Mouse (Mus musculus) olfactory bulb, adult 2 months (tissue): Measurements from ENCODE around the gene Tmem107. TPM values are rescaled to one million over a fixed set of nuclear protein-coding genes. Genes with fewer than 3 reads are reported as not detected.
A peak's percentile ranks its signal among the peaks of the same experiment; 100 is the strongest.

Experiments
- H3K27ac ChIP-seq: fragments of 200-500 bp; 2 replicates; pipeline ENCODE4 v1.5.1; 2012; ENCODE audit warnings: low read depth, low read length; ENCODE audit not compliant: insufficient read depth
- H3K4me1 ChIP-seq: fragments of 200-500 bp; 2 replicates; pipeline ENCODE4 v1.6.1; 2012; ENCODE audit warnings: low read length; ENCODE audit not compliant: control insufficient read depth, insufficient read depth
- H3K4me3 ChIP-seq: fragments of 200-500 bp; 2 replicates; pipeline ENCODE4 v1.5.1; 2012; ENCODE audit warnings: mild to moderate bottlenecking, low read depth, low read length, moderate library complexity; ENCODE audit not compliant: insufficient read depth
- CTCF ChIP-seq: fragments of 200-500 bp; IDR thresholded peaks from 2 replicates; pipeline ENCODE4 v1.5.1; 2012; ENCODE audit warnings: low read depth, mild to moderate bottlenecking, low read length, moderate library complexity; ENCODE audit not compliant: insufficient read depth
- POLR2A ChIP-seq: fragments of 200-500 bp; IDR thresholded peaks from 2 replicates; pipeline ENCODE4 v1.6.1; 2012; ENCODE audit warnings: mild to moderate bottlenecking, low read depth, low read length, moderate library complexity; ENCODE audit not compliant: insufficient read depth
- WGBS: fragments of 180-500 bp; shearing (Covaris S2); methylation state at CpG from one replicate; pipeline ENCODE4 v1.1.7; 2018; 5-methylcytosine and 5-hydroxymethylcytosine counted together
- polyA plus RNA-seq: library from polyadenylated mRNA; stranded (reverse); fragments of >200 nt; gene quantifications from 2 replicates; pipeline ENCODE4 v1.2.4, GENCODE M21; 2012; ENCODE audit warnings: low replicate concordance; ENCODE audit not compliant: missing spikeins, insufficient read depth, insufficient read length

The Tmem107 gene
- not detected in 2 replicates for polyA plus RNA-seq

GRCm38 (mm10) chr11:69070590-69071222 lies at the start of gene Tmem107:
TSS of gene Tmem107 (plus strand) at chr11:69070806.
- under 1% methylated on average over 47 of the region's 47 CpGs for WGBS
- TF ChIP-seq POLR2A (peak; percentile 55; the same call in 1 of the 2 replicates), CTCF (no peak)
- peaks cover 32% of the 10 kb centered on the region for H3K4me1 ChIP-seq
- peak within 1 kb of the TSS; percentile 92 for H3K27ac ChIP-seq
- peak within 1 kb of the TSS; percentile 52 for H3K4me3 ChIP-seq

DNA sequence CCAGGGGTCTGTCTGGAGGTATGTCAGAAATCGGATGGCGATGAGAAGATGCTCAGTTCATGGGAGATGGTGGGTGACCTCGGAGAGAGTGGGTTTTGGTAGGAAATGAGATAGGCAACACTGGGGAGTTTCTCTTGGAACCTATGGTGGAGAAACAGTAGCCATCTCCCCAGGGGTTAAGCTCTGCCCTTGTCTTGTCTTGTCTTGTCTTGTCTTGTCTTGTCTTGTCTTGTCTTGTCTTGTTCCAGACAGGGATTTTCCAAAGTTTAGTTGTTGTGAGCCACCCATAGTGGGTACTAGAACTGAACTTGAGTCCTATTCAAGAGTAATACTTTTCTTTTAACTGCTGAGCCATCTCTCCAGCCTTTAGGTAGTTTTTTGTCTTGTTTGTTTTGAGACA lies 44.0 kb upstream of the Tmem107 start:
- TF ChIP-seq POLR2A (no peak), CTCF (no peak)
- 95% methylated on average over 3 of the region's 3 CpGs for WGBS
- no peaks in the 10 kb centered on the region for H3K4me1 ChIP-seq
- H3K27ac ChIP-seq = no peak overlapping the region
- H3K4me3 ChIP-seq = no peak overlapping the region

GRCm38 (mm10) chr11:69028805-69029204 lies 41.8 kb upstream of the Tmem107 start:
- 81% methylated on average over 2 of the region's 2 CpGs for WGBS
- TF ChIP-seq CTCF (no peak), POLR2A (no peak)
- Histone ChIP-seq H3K4me1 (no peaks in the 10 kb centered on the region), H3K4me3 (no peak overlapping the region), H3K27ac (no peak overlapping the region)

DNA sequence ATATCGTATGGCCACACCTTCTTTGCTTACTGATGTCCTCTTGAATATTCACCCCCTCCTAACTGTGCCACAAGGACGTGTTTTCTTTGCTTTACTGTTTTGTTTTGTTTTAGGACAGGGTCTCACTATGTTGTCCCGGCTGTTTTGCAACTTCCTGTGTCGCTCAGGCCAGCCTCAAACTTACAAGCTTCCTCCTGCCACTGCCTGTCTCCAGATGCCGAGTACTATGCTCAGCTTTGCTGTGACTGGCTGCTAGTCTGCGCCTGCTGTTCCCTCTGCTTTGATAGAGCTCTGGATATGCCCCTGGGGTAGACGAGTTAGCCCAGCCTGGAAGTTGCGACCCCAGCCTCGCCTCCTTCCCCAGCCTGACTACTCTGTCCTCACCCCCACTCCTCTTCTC lies 37.1 kb upstream of the Tmem107 start:
- H3K4me1 ChIP-seq = peaks cover 10% of the 10 kb centered on the region
- no peak overlapping the region for H3K27ac ChIP-seq
- WGBS = 85% methylated on average over 9 of the region's 9 CpGs
- H3K4me3 ChIP-seq = no peak overlapping the region
- no peak for TF ChIP-seq POLR2A
- TF ChIP-seq CTCF = no peak

DNA sequence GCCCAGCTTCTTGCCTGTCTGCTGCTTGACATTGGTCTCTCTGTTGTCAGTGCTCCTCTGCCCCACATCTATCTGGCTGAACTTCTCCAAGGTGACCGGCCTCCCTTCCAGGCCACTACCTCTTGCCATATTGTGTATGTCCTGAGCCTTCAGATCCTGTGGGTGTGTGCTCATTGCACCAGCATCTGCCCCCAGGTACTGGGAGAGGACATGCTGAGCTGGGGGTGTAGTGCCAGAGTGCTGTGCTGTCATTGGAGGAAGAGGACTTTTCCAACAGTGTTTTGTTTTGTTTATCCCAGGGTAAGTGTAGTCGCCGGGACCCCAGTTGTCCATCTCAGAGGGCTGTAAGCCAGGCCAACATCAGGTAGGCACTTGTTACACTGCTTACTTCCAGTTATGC lies 36.0 kb upstream of the Tmem107 start:
- TF ChIP-seq CTCF (no peak), POLR2A (no peak)
- 92% methylated on average over 3 of the region's 3 CpGs for WGBS

GRCm38 (mm10) chr11:69035411-69035810 lies 35.2 kb upstream of the Tmem107 start:
- 83% methylated on average over 9 of the region's 9 CpGs for WGBS
- H3K4me1 ChIP-seq = peaks cover 10% of the 10 kb centered on the region
- TF ChIP-seq CTCF (no peak), POLR2A (no peak)
- H3K27ac ChIP-seq = peak overlapping the region; percentile 29; the same call in 1 of the 2 replicates
- peak overlapping the region; percentile 12; the same call in 1 of the 2 replicates for H3K4me3 ChIP-seq

More for the DNA sequence above, 36.0 kb upstream of the Tmem107 start:
- no peak overlapping the region for H3K27ac ChIP-seq
- peaks cover 10% of the 10 kb centered on the region for H3K4me1 ChIP-seq
- H3K4me3 ChIP-seq = no peak overlapping the region

GRCm38 (mm10) chr11:69035849-69036248 lies 34.8 kb upstream of the Tmem107 start:
- peak overlapping the region; percentile 43 for H3K27ac ChIP-seq
- TF ChIP-seq POLR2A (no peak), CTCF (peak; percentile 72)
- WGBS = 3% methylated on average over 8 of the region's 8 CpGs
- peak overlapping the region; percentile 31 for H3K4me3 ChIP-seq
- peaks cover 10% of the 10 kb centered on the region for H3K4me1 ChIP-seq

GRCm38 (mm10) chr11:69036486-69037230 lies 33.9 kb upstream of the Tmem107 start:
- peak overlapping the region; percentile 90 for H3K27ac ChIP-seq
- 8% methylated on average over 20 of the region's 20 CpGs for WGBS
- H3K4me1 ChIP-seq = peaks cover 10% of the 10 kb centered on the region
- H3K4me3 ChIP-seq = peak overlapping the region; percentile 88
- no peak for TF ChIP-seq POLR2A
- no peak for TF ChIP-seq CTCF
